Mouse (Mus musculus): ENCODE results near the gene Sfxn4.

Sfxn4 gene

GRCm38 (mm10) chr19:60818677-60819076 is 42.6 kb downstream of the Sfxn4 start:
- no peak for DNase-seq

DNA sequence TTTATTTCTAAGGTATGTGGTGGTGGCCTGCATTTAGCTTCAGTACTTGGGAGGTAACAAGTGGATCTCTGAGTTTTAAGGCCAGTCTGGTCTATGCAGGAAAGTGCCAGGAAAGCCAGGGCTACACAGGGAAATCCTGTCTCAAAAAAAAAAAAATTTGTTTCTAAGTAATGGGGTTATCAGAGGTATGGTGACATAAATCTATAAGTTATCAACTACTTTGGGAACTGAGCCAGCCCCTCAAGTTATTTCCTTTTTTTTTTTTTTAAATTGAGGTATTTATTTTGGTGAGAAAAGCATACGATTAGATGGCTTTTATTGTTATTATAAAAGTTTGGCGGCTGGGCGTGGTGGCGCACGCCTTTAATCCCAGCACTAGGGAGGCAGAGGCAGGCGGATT is 48.1 kb downstream of the Sfxn4 start:
- DNase-seq = no peak

- DNase-seq = no peak
These were observed 49.3 kb downstream of the Sfxn4 start for GRCm38 (mm10) chr19:60812036-60812389.

DNA sequence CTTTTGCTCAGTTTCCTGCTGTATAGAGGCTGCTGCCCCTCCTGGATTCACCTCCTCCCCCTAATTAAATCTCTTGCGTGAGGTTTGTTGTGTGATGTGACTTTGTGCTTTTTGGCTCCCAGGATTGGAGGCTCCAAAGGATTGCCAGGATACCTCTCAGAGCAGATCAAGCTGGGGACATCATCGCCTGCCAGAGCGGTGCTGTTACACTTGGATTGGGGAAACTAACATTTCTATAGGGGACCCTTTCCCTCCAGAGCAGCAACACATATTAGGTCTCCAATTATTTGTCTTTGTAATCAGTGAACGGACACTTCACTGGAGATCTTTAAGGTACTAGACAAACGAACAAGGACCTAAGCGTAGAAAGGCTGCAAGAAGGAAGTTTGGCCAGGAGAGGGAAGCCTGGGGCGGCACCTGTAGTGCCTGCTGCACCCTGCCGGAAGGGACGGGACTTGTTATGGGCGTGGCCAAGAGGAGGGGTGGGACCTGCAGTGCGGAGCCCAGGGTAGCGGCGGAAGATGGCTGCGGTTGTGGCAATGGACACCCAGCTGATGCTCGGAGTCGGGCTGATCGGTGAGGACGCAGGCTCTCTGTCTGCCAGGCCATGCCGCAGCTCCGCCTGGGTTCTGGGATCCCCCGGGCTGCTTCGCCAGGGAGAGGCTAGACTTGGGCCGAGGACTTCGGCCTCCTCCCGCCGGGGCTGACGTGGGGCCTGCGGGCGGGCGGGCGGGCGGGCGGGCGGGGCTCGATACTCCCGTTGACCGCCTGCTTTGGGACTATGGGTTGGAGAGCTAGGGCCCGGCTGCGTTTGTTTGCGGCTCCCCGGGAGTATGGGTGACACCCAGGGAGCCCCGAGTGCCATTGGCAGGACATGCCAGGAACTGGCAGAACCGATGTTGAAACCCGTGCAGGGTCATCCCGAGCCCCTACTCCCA is 49.9 kb downstream of the Sfxn4 start, which contains the start of gene Fam45a:
Gene Fam45a (plus strand): TSS at position 488 of the 938 bp plus-strand sequence.
- peak; percentile 94 for DNase-seq

GRCm38 (mm10) chr19:60809927-60810326 is 51.4 kb downstream of the Sfxn4 start:
- DNase-seq = no peak

GRCm38 (mm10) chr19:60804903-60805302 is 56.4 kb downstream of the Sfxn4 start:
- DNase-seq = no peak

DNA sequence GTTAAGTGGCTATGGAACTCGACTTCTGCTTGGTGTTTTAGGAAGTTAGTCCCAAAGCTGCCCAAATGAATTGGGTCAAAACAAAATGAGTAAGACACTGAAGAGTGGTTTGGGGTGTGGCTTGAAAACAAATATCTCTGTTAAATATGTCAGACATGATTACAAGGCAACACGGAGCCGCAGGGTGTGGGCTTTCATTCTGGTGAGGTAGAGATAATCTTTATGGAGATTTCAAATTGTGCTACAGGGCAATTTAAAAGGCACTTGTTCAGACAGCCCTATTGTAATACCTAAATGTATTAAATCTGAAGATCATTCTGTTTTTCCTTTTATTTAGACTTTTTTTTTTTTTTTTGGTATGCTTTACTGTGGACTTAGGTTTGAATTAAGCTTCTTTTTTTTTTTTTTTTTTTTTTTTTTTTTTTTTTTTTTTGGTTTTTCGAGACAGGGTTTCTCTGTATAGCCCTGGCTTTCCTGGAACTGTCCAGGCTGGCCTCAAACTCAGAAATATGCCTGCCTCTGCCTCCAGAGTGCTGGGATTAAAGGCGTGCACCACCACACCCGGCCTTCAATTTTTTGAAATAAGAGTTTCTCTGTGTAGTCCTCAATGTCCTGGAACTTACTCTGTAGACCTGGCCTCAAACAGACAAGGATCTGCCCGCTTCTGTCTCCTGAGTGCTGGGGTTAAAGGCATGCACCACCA is 61.3 kb downstream of the Sfxn4 start:
- no peak for DNase-seq

DNA sequence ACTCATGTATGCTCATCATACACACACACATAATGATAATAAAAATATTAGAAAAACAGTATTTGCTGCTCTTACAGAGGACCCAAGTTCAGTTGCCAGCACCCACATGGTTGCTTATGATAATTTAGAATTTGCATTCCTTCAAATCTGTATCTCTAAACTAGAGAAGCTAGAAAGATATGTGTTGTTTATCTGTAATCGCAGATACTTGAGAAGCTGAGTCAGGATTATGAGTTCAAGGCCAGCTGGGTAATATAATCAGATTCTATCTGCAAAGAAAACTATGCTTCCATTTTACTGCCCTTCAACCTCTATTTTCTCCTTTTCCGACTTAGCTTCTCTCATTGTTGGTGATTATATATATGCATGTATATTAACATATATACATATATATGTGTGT is 63.9 kb downstream of the Sfxn4 start:
- no peak for DNase-seq

DNA sequence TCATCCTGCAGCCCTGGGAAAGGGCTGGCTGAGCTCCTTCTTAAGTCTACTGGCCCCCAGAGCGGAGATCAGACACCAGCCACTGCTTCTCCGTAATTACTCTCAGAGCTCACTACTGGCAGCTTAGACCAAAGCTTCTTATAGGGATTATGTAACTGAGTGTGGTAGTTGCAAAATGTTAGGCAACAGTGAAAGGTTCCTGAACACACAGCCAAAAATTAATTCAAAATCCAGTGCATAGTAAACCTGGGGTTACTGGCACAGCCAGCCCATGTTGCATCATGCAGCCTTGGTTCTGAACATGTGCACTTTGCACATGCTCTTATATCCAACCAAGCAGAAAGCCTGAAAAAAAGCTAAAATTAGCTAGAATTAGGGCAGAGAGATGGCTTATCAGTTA is 66.0 kb downstream of the Sfxn4 start:
- no peak for DNase-seq

DNA sequence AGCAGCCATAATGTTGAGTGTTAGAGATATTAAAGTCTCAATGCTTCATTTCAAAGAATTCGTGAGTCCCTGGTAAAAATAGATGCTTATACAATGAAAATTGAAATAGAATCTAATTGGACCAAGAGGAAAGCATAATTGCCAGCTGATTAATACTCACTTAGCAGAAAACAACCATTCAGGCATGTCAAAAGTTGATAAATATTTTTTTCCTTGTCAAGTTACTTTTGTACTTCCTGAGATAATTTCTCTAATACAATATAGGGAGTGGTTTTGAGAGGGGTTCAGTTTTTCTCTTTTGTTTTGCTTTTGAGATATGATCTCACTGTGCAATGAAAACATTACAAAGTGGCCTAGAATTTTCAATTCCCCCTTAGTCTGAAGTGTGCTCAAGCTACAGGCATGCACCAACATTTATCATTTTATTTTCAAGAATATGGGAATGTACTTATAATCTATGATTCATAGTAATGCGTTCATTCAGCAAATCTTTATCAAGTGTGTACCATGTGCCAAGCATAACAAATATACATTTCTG is 68.0 kb downstream of the Sfxn4 start:
- no peak for DNase-seq

- DNase-seq = no peak
These were observed 70.1 kb downstream of the Sfxn4 start for GRCm38 (mm10) chr19:60791164-60791563.

DNA sequence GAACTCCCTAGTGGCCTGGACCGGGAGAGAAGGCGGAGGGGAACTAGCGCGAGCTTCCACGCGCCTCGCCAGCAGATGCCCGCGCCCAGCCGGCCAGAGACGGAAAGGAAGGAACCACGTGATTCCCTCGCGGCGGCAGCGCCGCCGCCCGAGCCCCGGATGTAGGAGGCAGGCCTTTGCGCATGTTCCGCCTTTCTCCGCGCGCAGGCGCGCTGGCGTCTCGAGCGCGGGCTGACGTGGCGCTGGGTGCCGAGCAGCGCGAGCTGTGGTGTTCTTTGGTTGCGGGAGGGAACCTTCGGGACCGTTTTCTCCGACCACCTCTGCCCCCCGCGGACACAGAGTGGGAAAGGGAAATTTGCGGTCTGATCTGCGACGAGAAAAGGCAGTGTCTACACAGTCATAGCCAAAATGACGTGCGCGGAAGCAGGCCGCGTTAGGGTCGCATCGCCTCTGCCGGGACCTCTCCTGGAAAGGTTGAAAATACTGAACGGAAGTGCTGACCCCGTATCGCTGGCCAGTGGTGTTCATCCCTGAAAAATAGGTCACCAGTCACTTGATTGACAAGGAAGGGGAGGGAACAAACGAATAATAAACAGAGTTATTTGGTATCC is 70.6 kb downstream of the Sfxn4 start, which contains the start of gene Eif3a:
Gene Eif3a (minus strand): TSS at position 108 of the 611 bp plus-strand sequence.
- DNase-seq = peak; percentile 97

DNA sequence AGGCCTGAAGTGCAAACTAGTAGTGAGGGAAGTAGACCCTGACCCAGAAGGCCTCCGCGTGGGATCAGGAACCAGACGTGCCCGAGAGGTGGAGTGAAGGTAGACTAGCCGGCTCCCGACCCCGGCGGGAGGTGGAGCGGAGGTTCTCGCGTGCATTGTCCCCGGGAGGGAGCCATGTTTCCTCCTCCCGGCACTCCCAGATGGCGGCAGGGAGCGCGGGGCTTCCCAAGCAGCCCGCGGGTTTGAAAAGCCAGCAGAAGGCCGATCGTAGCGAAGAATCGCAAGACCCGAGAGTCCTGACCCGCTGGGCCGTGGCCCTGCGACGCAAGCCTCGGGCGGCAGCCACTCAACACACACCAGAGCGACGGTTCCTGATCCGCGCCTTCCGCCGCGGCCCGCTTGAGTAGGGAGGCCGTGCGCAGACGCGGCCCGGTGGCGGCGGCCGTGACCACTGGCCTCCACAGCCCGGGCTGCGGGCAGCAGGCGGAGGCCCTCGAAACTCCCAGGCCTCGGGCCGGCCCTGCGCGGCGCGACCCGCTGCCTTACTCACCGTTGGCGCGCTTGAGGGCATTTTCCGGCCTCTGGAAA is 71.3 kb downstream of the Sfxn4 start:
- DNase-seq = peak; percentile 73

DNA sequence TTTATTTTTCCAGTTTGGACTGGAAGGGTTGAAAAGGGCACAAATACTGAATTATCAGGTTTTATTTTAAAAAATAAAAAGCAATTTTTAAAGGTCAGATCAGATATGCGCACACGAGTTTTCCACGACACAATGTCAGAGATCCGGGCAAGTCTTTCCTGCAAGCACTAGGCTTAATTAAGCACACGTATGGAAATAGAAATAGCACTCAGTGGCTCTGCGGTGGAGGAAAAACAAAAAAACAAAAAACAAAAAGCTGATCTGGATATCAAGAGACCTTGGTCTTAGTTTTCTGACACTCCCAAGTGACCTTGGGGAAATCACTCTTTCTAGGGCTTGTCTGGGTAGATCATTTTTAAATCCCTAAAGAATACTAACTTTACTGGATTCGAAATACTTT is 71.8 kb downstream of the Sfxn4 start:
- no peak for DNase-seq

DNA sequence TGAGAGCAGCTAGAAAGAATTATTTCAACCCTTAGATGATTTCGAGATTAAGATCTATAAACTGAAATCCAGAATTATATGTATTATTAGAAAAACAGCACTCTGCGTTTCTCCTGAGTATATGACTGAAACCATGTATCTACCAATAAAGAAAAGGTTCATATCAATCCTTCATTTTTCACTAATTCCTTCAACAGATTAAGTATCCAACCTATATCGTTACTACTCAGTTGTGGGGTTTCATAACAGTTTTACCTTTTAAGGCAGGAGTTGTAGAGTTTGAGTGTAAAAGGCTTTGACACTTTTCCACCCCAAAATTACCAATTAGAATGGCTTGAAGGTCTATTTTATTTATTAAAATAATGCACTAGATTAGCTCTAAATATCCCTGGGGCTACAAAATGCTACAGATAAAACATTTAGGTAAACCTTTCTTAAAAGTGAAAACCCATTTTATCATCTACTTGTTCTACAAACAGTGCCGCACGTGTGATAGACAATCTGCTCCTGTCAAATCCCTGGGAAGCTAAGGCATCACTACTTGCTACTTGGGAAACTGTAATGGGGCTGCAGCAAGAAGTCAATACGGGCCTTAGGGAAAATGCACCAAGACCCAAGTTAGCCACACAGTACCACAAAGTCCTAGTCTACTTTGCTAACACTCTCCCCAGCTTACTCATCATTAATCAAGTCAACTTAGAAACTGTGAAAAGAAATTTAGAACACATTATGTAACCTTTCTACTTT is 72.9 kb downstream of the Sfxn4 start:
- DNase-seq = no peak

- no peak for DNase-seq
These were observed 73.7 kb downstream of the Sfxn4 start for GRCm38 (mm10) chr19:60787465-60788150.

Data from kidney, postnatal 10 days (tissue).